Mouse (Mus musculus): ENCODE measurements around the gene Hoxd11.

Gene Hoxd11

GRCm38 (mm10) chr2:74696442-74697335 lies 17.3 kb downstream of the Hoxd11 start:
- DNase-seq = no peak

- peak; percentile 68 for DNase-seq
Observed at GRCm38 (mm10) chr2:74697567-74698121, 18.3 kb downstream of the Hoxd11 start, which contains the start of gene Hoxd9. Hoxd9 (plus strand) TSS chr2:74697727.

DNA sequence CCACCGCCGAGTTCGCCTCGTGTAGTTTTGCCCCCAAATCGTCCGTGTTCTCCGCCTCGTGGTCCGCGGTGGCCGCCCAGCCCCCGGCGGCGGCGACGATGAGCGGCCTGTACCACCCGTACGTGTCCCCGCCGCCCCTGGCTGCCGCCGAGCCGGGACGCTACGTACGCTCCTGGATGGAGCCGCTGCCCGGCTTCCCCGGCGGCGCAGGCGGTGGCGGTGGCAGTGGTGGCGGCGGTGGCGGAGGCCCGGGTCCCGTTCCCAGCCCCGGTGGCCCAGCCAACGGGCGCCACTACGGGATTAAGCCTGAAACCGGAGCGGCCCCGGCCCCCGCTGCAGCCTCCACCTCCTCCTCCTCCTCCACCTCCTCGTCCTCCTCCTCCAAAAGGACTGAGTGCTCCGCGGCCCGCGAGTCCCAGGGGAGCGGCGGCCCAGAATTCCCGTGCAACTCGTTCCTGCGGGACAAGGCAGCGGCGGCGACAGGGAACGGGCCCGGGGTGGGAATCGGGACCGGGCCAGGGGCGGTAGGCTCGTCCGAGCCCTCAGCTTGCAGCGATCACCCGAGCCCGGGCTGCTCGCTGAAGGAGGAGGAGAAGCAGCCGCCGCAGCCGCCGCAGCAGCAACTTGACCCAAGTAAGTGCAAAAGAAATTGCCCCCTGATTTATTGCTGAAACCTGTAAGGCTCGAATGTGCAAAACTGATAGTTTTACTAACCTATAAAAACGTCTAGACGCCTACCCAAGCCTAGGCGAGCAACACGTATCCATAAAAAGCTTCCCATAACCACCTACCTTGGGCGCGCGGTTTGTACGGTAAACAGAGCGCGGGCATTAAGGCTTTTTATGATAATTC lies 19.1 kb downstream of the Hoxd11 start:
- no peak for DNase-seq

DNA sequence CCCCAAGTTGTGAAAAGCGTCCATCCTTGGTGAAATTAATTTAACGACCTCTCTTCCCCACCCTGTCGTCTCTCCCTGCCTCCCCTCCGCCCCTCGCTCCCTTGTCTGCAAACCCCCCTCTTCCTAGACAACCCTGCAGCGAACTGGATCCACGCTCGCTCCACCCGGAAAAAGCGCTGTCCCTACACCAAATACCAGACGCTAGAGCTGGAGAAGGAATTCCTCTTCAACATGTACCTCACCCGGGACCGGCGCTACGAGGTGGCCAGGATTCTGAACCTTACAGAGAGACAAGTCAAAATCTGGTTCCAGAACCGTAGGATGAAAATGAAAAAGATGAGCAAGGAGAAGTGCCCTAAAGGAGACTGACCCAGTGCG lies 19.7 kb downstream of the Hoxd11 start:
- DNase-seq = no peak

DNA sequence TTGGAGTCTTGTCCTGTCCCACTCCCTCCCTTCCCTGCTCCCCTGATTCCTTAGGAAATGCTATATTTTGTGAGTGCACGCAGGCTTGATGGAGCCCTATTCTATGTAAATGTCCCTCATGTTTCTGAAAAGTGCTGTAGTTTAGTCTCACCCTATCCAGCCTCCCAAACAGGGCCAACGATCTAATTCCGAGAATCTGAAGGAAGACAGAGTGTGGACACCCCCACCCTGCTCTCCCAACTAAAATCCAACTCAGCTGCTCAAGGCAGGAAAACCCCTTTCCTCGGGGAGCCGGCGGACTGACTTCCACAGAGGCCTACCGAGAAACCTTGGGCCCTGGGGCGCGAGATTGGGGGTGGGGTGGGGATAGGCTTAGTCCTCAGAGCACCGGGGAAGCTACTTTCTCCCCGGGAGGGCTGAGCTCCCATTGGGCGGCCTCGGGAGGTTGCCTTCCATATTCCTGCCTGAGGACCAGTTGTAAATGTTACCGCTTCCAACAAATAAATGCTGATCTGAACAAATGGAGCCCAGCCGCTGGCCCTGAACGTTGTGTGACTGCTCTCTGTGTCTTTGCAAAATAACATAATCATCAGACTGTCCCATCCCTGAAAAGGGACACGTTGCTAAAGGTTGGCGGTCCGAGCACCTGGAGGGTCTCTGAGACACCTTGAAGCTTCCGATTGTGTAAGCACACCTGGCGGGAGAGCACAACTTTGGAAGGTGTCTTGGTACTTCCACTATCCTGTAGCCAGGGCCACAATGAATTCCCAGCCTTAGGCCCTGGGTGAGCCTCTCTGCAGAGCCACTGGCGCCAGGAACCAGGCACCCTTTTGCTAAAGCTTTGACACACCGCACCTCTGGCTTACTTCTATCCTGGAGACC lies 20.5 kb downstream of the Hoxd11 start:
- no peak for DNase-seq

DNA sequence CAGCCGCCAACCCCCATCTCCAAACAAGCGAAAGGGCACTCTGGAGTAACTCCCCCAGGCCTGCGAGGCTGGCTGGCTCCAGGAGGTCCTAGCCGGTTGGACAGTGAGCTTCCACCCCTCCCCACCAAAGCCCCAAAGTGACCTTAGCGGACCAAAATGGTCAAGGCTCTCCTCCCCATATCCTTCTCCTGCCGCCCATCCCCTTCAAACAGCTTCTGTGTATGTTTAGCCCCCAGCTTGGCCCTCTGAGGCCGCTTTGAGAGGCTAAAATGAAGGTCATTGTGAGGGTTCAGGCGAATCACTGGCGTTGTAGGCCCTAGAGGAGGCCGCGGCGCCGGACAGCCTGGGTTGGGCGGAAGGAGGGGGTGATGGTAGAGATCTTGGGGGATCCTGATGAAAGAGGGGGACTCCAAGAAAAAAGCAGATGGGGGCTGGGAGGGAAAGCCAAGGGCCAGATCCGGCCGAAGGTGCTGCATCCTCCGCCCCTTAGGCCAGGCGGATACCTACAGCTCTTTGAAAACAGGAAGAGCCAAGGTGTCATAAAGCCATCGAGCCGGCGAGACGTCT lies 21.3 kb downstream of the Hoxd11 start:
- DNase-seq = no peak

GRCm38 (mm10) chr2:74701949-74702819 lies 22.8 kb downstream of the Hoxd11 start:
- DNase-seq = peak; percentile 82

DNA sequence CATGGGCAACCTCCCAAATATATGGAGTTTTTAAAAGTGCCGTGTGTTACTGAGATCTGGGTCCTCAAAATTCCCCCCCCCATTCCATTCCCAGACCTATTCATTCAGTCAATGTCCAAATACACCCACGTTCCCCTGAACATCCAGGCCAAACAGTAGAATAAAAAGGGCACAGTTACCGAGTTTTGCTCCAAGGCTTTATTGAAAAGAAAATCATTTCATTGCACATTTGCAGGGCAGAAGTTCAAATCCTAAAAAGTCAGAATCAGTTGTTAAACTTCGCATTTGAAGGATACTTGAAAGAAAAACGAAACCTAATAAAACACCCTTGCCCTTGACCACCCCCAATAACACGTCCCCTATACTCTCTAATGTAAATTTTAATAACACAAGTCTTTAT lies 23.5 kb downstream of the Hoxd11 start:
- DNase-seq = no peak

GRCm38 (mm10) chr2:74703317-74703716 lies 24.0 kb downstream of the Hoxd11 start:
- DNase-seq = no peak

- DNase-seq = no peak
Observed at GRCm38 (mm10) chr2:74703720-74704392, 24.5 kb downstream of the Hoxd11 start.

DNA sequence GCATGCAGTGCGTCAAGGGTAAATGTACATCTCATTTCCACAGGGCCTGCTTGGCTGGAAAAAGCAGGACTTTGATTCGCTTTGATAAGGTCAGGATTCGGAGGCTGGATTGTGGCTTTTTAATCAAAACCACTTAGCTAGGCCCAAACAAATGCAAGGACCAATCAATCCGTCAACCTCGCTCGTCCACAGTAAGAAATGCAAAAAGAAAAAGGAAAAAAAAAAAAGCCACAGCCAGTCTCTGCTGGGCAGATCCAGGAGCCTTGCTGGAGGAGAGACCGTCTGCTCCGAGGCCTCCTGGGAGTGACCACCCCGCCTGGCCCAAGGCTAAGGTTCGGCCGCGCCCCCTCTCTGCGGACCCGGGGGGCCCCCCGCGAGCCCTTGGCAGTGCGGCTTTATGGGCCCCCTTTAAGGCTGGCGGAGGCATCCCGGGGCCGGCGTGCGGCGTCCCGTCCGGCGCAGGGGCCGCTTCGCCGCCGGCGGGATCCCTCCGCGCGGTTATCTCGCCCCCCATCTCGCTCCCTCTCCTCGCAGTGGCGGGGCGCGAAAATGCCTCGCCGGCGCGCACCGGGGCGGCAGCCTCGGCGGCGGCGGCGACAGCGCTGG lies 25.1 kb downstream of the Hoxd11 start, which contains the start of gene Hoxd8:
Gene Hoxd8, plus strand, starts transcription at position 223 of the 606 bp plus-strand sequence.
- DNase-seq = peak; percentile 69

GRCm38 (mm10) chr2:74704999-74705466 lies 25.7 kb downstream of the Hoxd11 start:
- no peak for DNase-seq

DNA sequence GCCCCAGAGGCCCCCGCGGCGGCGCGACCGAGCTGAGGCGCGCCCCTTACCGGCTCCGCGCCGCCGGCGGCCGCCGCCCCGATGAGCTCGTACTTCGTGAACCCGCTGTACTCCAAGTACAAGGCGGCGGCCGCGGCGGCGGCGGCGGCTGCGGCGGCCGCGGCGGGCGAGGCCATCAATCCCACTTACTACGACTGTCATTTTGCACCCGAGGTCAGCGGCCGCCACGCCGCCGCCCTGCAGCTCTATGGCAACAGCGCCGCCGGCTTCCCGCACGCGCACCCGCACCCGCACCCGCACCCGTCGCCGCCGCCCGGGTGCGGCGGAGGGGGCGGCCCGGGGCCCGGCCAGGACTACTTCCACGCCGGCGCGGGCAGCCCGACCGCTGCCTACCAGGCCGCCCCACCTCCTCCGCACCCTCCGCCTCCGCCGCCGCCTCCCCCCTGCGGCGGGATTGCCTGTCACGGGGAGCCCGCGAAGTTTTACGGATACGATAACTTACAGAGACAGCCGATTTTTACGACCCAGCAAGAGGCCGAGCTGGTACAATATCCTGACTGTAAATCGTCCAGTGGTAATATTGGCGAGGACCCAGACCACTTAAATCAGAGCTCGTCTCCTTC lies 26.2 kb downstream of the Hoxd11 start:
- DNase-seq = no peak

- no peak for DNase-seq
Observed at GRCm38 (mm10) chr2:74706393-74706960, 27.1 kb downstream of the Hoxd11 start.

DNA sequence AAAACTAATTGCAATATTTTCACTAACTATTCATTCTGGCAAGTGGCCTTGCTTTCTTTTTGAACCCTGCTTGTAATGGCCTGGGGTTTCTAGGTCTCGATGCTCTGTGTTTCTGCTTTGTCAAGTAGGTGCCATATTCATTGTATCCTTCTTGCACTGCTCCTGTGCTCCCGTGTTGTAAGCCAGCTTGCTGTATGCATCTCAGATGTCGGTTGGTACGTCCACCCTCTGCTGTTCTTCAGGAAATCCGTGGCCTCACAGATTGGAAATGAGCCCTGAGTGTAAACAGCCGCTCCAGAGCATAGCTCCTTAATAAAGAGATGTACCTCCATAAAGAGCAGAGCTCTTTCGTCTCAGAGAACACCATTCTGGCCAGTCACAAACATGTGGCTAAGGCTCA lies 28.2 kb downstream of the Hoxd11 start:
- DNase-seq = no peak

GRCm38 (mm10) chr2:74708676-74709075 lies 29.3 kb downstream of the Hoxd11 start:
- no peak for DNase-seq

- no peak for DNase-seq
Observed at GRCm38 (mm10) chr2:74709465-74710419, 30.4 kb downstream of the Hoxd11 start.
